In the genomic region with DNA sequence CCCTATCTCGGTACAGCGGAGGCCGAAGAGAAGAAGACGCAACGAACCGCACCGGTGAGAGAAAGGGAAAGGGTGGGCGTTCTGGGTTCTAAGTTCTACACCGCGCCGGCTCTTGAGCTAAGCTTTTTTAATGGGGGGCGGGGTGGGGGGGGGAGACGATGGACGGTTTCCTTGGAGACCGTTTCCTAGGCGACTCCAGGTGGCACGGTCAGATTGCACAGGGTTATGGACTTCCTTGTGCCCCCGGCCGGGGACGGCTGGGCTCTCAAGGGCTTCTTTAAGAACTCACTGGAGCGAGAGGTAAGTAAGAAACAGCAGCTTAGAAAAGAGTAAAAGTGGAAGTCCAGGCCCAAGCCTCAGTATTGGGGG, we compare ENCODE assay signal across 8 mouse cellular contexts. TPM values are rescaled to one million over a fixed set of nuclear protein-coding genes. Genes with fewer than 3 reads are reported as not detected.
DNase-seq lines count a peak whose midpoint lies in the region; ATAC-seq and TF ChIP-seq lines count a peak whose summit lies in the region.

No protein-coding gene starts in this region.

- peaks cover 34% of the 10 kb centered on the region for H3K36me3 ChIP-seq in thymus, adult 2 months (ENCODE audit: control insufficient read depth, insufficient read depth, low read length)
- peaks cover 65% of the 10 kb centered on the region for H3K36me3 ChIP-seq in limb, embryonic 12.5 days
- peaks cover 19% of the 10 kb centered on the region for H3K36me3 ChIP-seq in neural tube, embryonic 14.5 days (ENCODE audit: control insufficient read depth, insufficient read depth, low read length)

- H3K4me3 ChIP-seq in thymus, adult 2 months (ENCODE audit: control insufficient read depth, insufficient read depth, low read length): peak overlapping the region; percentile 74
- H3K4me3 ChIP-seq in limb, embryonic 12.5 days (replicated peaks): peak overlapping the region; percentile 88
- peak overlapping the region; percentile 74 for H3K4me3 ChIP-seq in neural tube, embryonic 14.5 days (ENCODE audit: low read depth, low read length)

- under 1% methylated on average over 21 of the region's 21 CpGs for WGBS in thymus, adult 2 months
- whole genome bisulfite sequencing in limb, embryonic 12.5 days: 1% methylated on average over 21 of the region's 21 CpGs
- WGBS in neural tube, embryonic 14.5 days: 1% methylated on average over 20 of the region's 21 CpGs

- peak overlapping the region; percentile 93 for H3K9ac ChIP-seq in limb, embryonic 12.5 days (replicated peaks)
- peak overlapping the region; percentile 85 for H3K9ac ChIP-seq in neural tube, embryonic 14.5 days (replicated peaks; ENCODE audit: low read depth, low read length)

- no peaks in the 10 kb centered on the region for H3K27me3 ChIP-seq in thymus, adult 2 months (ENCODE audit: control insufficient read depth, insufficient read depth, low read length)
- H3K27me3 ChIP-seq in limb, embryonic 12.5 days: no peaks in the 10 kb centered on the region
- no peaks in the 10 kb centered on the region for H3K27me3 ChIP-seq in neural tube, embryonic 14.5 days (ENCODE audit: control insufficient read depth, insufficient read depth, low read length)

- H3K4me2 ChIP-seq in limb, embryonic 12.5 days: peak overlapping the region; percentile 78
- H3K4me2 ChIP-seq in neural tube, embryonic 14.5 days (ENCODE audit: low read depth, low read length): peak overlapping the region; percentile 81

- peak; percentile 63 for DNase-seq in adrenal gland, postnatal 14 days
- no peak for DNase-seq in adrenal gland, adult 18-20 months (ENCODE audit: low spot score in 2 of 2)
- no peak for DNase-seq in thymus, adult 2 months
- DNase-seq in thymus, postnatal 10 days (ENCODE audit: low spot score in 2 of 2): no peak
- DNase-seq in urinary bladder, postnatal 36 days (ENCODE audit: low spot score in 2 of 2): no peak
- DNase-seq in retina, postnatal 1 day: no peak

- H3K27ac ChIP-seq in thymus, adult 2 months (ENCODE audit: control insufficient read depth, insufficient read depth, low read length): peak overlapping the region; percentile 16; the same call in 1 of the 2 replicates
- H3K27ac ChIP-seq in limb, embryonic 12.5 days: peak overlapping the region; percentile 93
- peak overlapping the region; percentile 87 for H3K27ac ChIP-seq in neural tube, embryonic 14.5 days (ENCODE audit: low read depth, low read length)

- TF ChIP-seq CTCF in thymus, adult 2 months (IDR thresholded peaks at IDR 0.05; ENCODE audit: borderline replicate concordance, control insufficient read depth, extremely low read depth, insufficient read depth, low read length, poor library complexity): no peak

- peaks cover 8% of the 10 kb centered on the region for H3K4me1 ChIP-seq in thymus, adult 2 months (replicated peaks; ENCODE audit: control insufficient read depth, insufficient read depth, low read length)
- peaks cover 21% of the 10 kb centered on the region for H3K4me1 ChIP-seq in limb, embryonic 12.5 days (replicated peaks)
- peaks cover 20% of the 10 kb centered on the region; the same call in 1 of the 2 replicates for H3K4me1 ChIP-seq in neural tube, embryonic 14.5 days (ENCODE audit: control insufficient read depth, insufficient read depth, low read length)

- no peaks in the 10 kb centered on the region for H3K9me3 ChIP-seq in limb, embryonic 12.5 days
- H3K9me3 ChIP-seq in neural tube, embryonic 14.5 days (ENCODE audit: control insufficient read depth, low read length): no peaks in the 10 kb centered on the region

- ATAC-seq in limb, embryonic 12.5 days (ENCODE audit: insufficient number of reproducible peaks, insufficient read depth, low FRiP score, low TSS enrichment, low read depth): peak; percentile 77
- peak; percentile 65 for ATAC-seq in neural tube, embryonic 14.5 days (ENCODE audit: low read depth)

- no peak for TF ChIP-seq POLR2A in thymus, adult 2 months (IDR thresholded peaks at IDR 0.05; ENCODE audit: control insufficient read depth, extremely low read depth, insufficient read depth, low read length, poor library complexity)

RNA-seq across cellular contexts. Expression of gene Ndufs3, which starts 0.2 kb away (rescaled TPM):
- total RNA-seq in adrenal gland, postnatal 14 days (2021): 551 and 591 TPM in 2 replicates
- total RNA-seq in adrenal gland, adult 18-20 months (2021): 100 to 1,000 TPM; 419 to 469 TPM
- polyA plus RNA-seq in thymus, adult 2 months (2012; rRNA removed): 133 and 163 TPM in 2 replicates
- polyA plus RNA-seq in limb, embryonic 12.5 days (2016; fragmentation: Nextera tagmentation; extraction: Ambion mirVana): 207 and 212 TPM in 2 replicates
- 229 and 259 TPM in 2 replicates for polyA plus RNA-seq in neural tube, embryonic 14.5 days (2014; fragmentation: Nextera tagmentation; extraction: Ambion mirVana)

RNA-seq across cellular contexts. Expression of gene Kbtbd4, which starts 0.3 kb away (rescaled TPM):
- total RNA-seq in adrenal gland, postnatal 14 days (2021): 26.5 and 29.4 TPM in 2 replicates
- total RNA-seq in adrenal gland, adult 18-20 months (2021): 10 to 100 TPM; 36.6 to 39.5 TPM
- polyA plus RNA-seq in thymus, adult 2 months (2012; rRNA removed): 26.9 and 29.1 TPM in 2 replicates
- 52.0 and 53.4 TPM in 2 replicates for polyA plus RNA-seq in limb, embryonic 12.5 days (2016; fragmentation: Nextera tagmentation; extraction: Ambion mirVana)
- 47.5 and 50.4 TPM in 2 replicates for polyA plus RNA-seq in neural tube, embryonic 14.5 days (2014; fragmentation: Nextera tagmentation; extraction: Ambion mirVana)

RNA-seq across cellular contexts. Expression of gene C1qtnf4, which starts 19.2 kb away (rescaled TPM):
- 2.3 and 2.8 TPM in 2 replicates for total RNA-seq in adrenal gland, postnatal 14 days (2021)
- total RNA-seq in adrenal gland, adult 18-20 months (2021): 1 to 10 TPM in 1 of 2 experiments, under 1 TPM in 1; 0.93 to 1.3 TPM
- 2.5 and 4.9 TPM in 2 replicates for polyA plus RNA-seq in thymus, adult 2 months (2012; rRNA removed)
- polyA plus RNA-seq in limb, embryonic 12.5 days (2016; fragmentation: Nextera tagmentation; extraction: Ambion mirVana): 20.6 and 20.9 TPM in 2 replicates
- polyA plus RNA-seq in neural tube, embryonic 14.5 days (2014; fragmentation: Nextera tagmentation; extraction: Ambion mirVana): 135 and 143 TPM in 2 replicates

RNA-seq across cellular contexts. Expression of gene Celf1, which starts 35.3 kb away (rescaled TPM):
- 89.9 and 97.9 TPM in 2 replicates for total RNA-seq in adrenal gland, postnatal 14 days (2021)
- 10 to 100 TPM; 90.5 to 97.3 TPM for total RNA-seq in adrenal gland, adult 18-20 months (2021)
- 92.7 and 96.2 TPM in 2 replicates for polyA plus RNA-seq in thymus, adult 2 months (2012; rRNA removed)
- polyA plus RNA-seq in limb, embryonic 12.5 days (2016; fragmentation: Nextera tagmentation; extraction: Ambion mirVana): 113 and 125 TPM in 2 replicates
- polyA plus RNA-seq in neural tube, embryonic 14.5 days (2014; fragmentation: Nextera tagmentation; extraction: Ambion mirVana): 77.6 and 80.8 TPM in 2 replicates

RNA-seq across cellular contexts. Expression of gene Mtch2, which starts 57.9 kb away (rescaled TPM):
- 416 and 423 TPM in 2 replicates for total RNA-seq in adrenal gland, postnatal 14 days (2021)
- total RNA-seq in adrenal gland, adult 18-20 months (2021): 100 to 1,000 TPM; 243 to 314 TPM
- 44.2 and 57.2 TPM in 2 replicates for polyA plus RNA-seq in thymus, adult 2 months (2012; rRNA removed)
- 184 and 195 TPM in 2 replicates for polyA plus RNA-seq in limb, embryonic 12.5 days (2016; fragmentation: Nextera tagmentation; extraction: Ambion mirVana)
- 277 and 280 TPM in 2 replicates for polyA plus RNA-seq in neural tube, embryonic 14.5 days (2014; fragmentation: Nextera tagmentation; extraction: Ambion mirVana)

Comparison
In these comparisons a context has a peak if more than half of its experiments do, and no peak if none do; other contexts are left out.
1. H3K27ac ChIP-seq: peak in every context shown above with its lines; median percentile 93 in limb, embryonic 12.5 days; 87 in neural tube, embryonic 14.5 days; 16 in thymus, adult 2 months.